Mouse (Mus musculus): Measurements from ENCODE around the gene 1700028P14Rik.

DNA sequence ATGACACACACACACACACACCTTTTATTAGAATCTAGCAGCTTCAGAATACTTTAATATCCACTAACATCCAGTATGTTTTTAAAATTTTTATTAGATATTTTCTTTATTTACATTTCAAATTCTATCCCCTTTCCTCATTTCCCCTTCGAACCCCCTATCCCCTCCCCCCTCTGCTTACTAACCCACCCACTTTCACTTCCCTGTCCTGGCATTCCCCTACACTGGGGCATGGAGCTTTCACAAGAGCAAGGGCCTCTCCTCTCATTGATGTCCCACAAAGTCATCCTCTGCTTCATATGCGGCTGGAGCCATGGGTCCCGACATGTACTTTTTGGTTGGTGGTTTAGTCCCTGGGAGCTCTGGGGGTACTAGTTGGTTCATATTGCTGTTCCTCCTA is 116.9 kb downstream of the 1700028P14Rik start:
- TF ChIP-seq POLR2A (IDR thresholded peaks at IDR 0.05; ENCODE audit: insufficient read length, low read depth) = no peak
- TF ChIP-seq POLR2AphosphoS2 (IDR thresholded peaks at IDR 0.05; ENCODE audit: insufficient read length, low read depth) = no peak
- no peak for TF ChIP-seq USF1 (IDR thresholded peaks at IDR 0.05; ENCODE audit: low read depth)
- no peak for TF ChIP-seq MAX (IDR thresholded peaks at IDR 0.05; ENCODE audit: low read depth)
- TF ChIP-seq E2F4 (IDR thresholded peaks at IDR 0.05; ENCODE audit: insufficient read depth) = no peak
- no peak for TF ChIP-seq CEBPB (IDR thresholded peaks at IDR 0.05; ENCODE audit: insufficient read depth, poor library complexity, severe bottlenecking)
- no peak for TF ChIP-seq TCF12 (IDR thresholded peaks at IDR 0.05; ENCODE audit: insufficient read depth, poor library complexity, severe bottlenecking)
- no peak for TF ChIP-seq SRF (IDR thresholded peaks at IDR 0.05; ENCODE audit: control insufficient read depth, insufficient read length, low read depth)
- TF ChIP-seq MYOG (IDR thresholded peaks at IDR 0.05; ENCODE audit: control insufficient read depth in 1 of 3, insufficient read depth in 1 of 3, insufficient read length in 2 of 3, low read depth in 2 of 3) = no peak
- no peak for TF ChIP-seq MYOD1 (IDR thresholded peaks at IDR 0.05; ENCODE audit: control insufficient read depth in 1 of 3, insufficient read length in 2 of 3, low read depth in 2 of 3)
- TF ChIP-seq REST (IDR thresholded peaks at IDR 0.05; ENCODE audit: insufficient read depth, insufficient read length) = no peak

Measured in myocyte (in vitro differentiated cells).